Mouse (Mus musculus) kidney, adult 2 months (tissue): ENCODE data around the gene Rimbp2.

Source experiments
- CTCF ChIP-seq: fragments of 200-500 bp; conservative IDR thresholded peaks from 2 replicates; pipeline ENCODE4 v1.5.1; 2011; ENCODE audit warnings: low read depth, mild to moderate bottlenecking, control low read depth, low read length, moderate library complexity, mixed read lengths; ENCODE audit not compliant: insufficient read depth, insufficient read length
- POLR2A ChIP-seq: fragments of 200-500 bp; IDR thresholded peaks from one replicate; pipeline ENCODE4 v1.6.1; 2011; ENCODE audit warnings: low read depth, low read length, control low read depth

DNA sequence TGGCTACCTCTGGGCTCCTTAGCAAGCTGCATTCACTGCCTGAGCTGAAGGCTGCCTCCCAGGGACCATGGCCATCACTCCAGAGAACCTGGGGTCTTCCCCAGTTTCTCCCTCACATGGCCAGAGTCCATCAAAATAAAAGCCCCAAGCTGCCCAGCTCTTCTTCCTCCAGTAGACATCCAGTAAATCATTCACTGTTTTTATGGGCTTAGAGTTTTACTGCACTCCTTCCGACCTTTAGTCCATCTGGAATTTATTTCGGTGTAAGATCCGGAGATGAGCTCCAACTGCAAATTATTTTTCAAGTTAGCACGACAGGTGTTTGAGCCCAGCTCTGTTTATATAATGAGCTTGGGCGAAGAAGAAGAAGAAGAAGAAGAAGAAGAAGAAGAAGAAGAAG is 69.0 kb downstream of the Rimbp2 start:
- TF ChIP-seq CTCF, result no peak
- TF ChIP-seq POLR2A, result no peak
